Mouse (Mus musculus) E14TG2a.4 (cell line): ENCODE data around the gene Ctnnbl1.

Experiments used
- H3K27me3 ChIP-seq: 2 replicates; pipeline ENCODE4 v1.6.1; 2014; ENCODE audit warnings: low read length, control low read depth; ENCODE audit not compliant: insufficient read depth
- H3K36me3 ChIP-seq: 2 replicates; pipeline ENCODE4 v1.6.1; 2014; ENCODE audit warnings: low read length, control low read depth; ENCODE audit not compliant: insufficient read depth
- H3K4me1 ChIP-seq: replicated peaks from 2 replicates; pipeline ENCODE4 v1.6.1; 2014; ENCODE audit warnings: low read depth, low read length, control low read depth
- H3K4me3 ChIP-seq: replicated peaks from 2 replicates; pipeline ENCODE4 v1.5.1; 2014; ENCODE audit warnings: mild to moderate bottlenecking, low read length
- H3K9me3 ChIP-seq: 2 replicates; pipeline ENCODE4 v1.6.1; 2014; ENCODE audit warnings: low read length, control low read depth
- CTCF ChIP-seq: conservative IDR thresholded peaks from 2 replicates; pipeline ENCODE4 v1.5.1; 2014; ENCODE audit warnings: low read length
- NANOG ChIP-seq: IDR thresholded peaks from 2 replicates; pipeline ENCODE4 v1.6.1; 2014; ENCODE audit warnings: borderline replicate concordance, low read length, mixed read lengths
- POU5F1 ChIP-seq: IDR thresholded peaks from 2 replicates; pipeline ENCODE4 v1.6.1; 2014; ENCODE audit warnings: low read length, borderline replicate concordance

The Ctnnbl1 gene

DNA sequence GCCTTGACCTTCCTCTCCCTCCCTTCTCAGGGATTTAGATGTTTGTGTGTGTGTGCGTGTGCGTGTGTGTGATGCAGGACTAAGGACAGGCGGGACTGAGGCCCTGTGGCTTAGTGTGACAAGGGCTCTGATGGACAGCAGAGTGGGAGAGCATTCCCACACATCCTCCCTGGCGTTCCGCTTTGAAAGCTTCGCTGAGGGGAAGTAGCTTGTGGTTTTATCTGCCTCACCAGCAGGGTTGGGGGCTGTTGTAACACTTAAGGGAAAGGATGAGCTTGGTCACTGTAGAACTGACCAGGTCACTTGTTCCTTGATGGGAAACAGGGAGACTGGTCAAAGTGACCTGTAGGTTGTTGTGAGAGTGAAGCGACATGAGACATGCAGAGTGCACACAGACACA is 121.1 kb downstream of the Ctnnbl1 start:
- Histone ChIP-seq H3K9me3 (no peaks in the 10 kb centered on the region), H3K4me3 (no peak overlapping the region), H3K36me3 (peaks cover 3% of the 10 kb centered on the region; the same call in 1 of the 2 replicates), H3K4me1 (peaks cover 34% of the 10 kb centered on the region), H3K27me3 (no peaks in the 10 kb centered on the region)
- no peak for TF ChIP-seq NANOG
- no peak for TF ChIP-seq POU5F1
- no peak for TF ChIP-seq CTCF

GRCm38 (mm10) chr2:157859046-157859701 is 122.0 kb downstream of the Ctnnbl1 start:
- H3K4me3 ChIP-seq: no peak overlapping the region
- TF ChIP-seq CTCF: no peak
- no peak for TF ChIP-seq NANOG
- TF ChIP-seq POU5F1: no peak
- H3K27me3 ChIP-seq: no peaks in the 10 kb centered on the region
- H3K36me3 ChIP-seq: peaks cover 5% of the 10 kb centered on the region; the same call in 1 of the 2 replicates
- no peaks in the 10 kb centered on the region for H3K9me3 ChIP-seq
- H3K4me1 ChIP-seq: peaks cover 30% of the 10 kb centered on the region

DNA sequence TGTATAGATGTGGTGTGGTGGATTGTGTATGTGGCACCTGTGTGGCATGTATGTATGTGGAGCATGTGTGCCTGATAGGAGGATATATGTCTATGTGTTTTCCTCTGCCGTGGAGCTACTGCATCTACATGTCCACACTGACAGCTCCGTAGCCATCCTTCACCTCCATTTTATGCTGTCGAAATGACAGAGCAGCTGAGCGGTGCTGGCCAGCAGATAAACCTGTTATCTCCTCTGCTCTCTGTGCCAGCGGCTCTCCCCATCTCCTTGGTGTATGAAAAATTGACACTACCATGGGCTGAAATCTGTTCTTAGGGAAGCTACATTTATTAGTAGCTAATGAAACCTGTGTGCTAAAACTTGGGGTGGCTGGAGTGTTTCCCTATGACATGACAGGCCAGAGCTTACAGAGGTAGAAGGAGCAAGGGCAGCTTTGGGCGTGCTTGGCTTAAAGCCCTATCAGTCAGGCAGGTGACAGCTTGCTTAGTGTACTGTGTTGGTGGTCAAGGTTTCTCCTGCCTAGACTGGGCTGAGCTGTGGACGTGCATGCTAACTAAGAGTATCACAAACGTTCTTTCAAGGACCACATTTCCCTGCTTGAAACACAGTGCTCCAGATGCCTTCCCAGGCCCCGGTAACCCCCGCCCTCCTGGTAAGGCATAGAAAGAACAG is 124.2 kb downstream of the Ctnnbl1 start:
- Histone ChIP-seq H3K9me3 (no peaks in the 10 kb centered on the region), H3K4me1 (peaks cover 35% of the 10 kb centered on the region), H3K4me3 (no peak overlapping the region), H3K36me3 (peaks cover 13% of the 10 kb centered on the region; the same call in 1 of the 2 replicates), H3K27me3 (no peaks in the 10 kb centered on the region)
- TF ChIP-seq NANOG: no peak
- TF ChIP-seq CTCF: no peak
- no peak for TF ChIP-seq POU5F1

DNA sequence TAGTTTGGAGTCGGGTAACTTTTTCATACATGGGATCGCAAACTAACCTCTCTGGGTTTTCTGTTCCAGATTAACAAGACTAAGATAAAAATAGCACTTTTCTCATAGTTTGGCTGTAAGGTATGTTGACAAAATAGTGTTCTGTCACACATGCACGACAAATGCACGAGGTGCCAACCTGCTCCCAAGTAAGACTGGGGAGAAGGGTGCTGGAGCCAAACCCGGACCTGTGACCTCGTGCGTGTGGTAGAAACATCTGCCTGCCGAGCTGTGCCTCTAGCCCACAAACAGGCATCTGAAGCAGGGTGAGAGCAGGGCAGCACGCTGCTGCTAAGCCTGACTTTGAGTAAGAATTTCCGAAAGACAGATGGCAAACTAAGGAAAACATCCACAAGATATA is 125.1 kb downstream of the Ctnnbl1 start:
- H3K27me3 ChIP-seq: no peaks in the 10 kb centered on the region
- H3K4me3 ChIP-seq: no peak overlapping the region
- peaks cover 26% of the 10 kb centered on the region for H3K4me1 ChIP-seq
- H3K9me3 ChIP-seq: no peaks in the 10 kb centered on the region
- TF ChIP-seq NANOG: no peak
- no peak for TF ChIP-seq POU5F1
- no peak for TF ChIP-seq CTCF
- peaks cover 13% of the 10 kb centered on the region; the same call in 1 of the 2 replicates for H3K36me3 ChIP-seq

DNA sequence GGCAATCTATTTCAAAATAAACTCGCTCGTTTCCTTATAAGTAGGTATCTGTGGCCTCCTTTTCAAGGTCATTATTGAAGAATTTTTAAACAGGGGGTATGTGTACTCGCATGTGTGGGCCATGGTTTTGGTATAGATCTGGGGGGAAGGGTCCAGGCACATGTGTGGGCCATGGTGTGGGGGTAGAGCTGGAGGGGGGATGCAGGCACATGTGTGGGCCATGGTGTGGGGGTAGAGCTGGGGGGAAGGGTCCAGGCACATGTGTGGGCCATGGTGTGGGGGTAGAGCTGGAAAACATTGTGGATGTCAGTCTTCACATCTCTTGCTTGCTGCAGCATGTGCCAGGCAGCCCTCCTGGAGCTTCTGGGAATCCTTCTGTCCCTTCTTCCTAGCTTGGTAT is 129.9 kb downstream of the Ctnnbl1 start:
- H3K36me3 ChIP-seq: peaks cover 32% of the 10 kb centered on the region
- H3K9me3 ChIP-seq: no peaks in the 10 kb centered on the region
- no peak overlapping the region for H3K4me3 ChIP-seq
- no peaks in the 10 kb centered on the region for H3K27me3 ChIP-seq
- H3K4me1 ChIP-seq: peaks cover 20% of the 10 kb centered on the region
- no peak for TF ChIP-seq POU5F1
- TF ChIP-seq NANOG: no peak
- no peak for TF ChIP-seq CTCF

GRCm38 (mm10) chr2:157870247-157870646 is 133.0 kb downstream of the Ctnnbl1 start:
- Histone ChIP-seq H3K36me3 (peaks cover 44% of the 10 kb centered on the region), H3K27me3 (no peaks in the 10 kb centered on the region), H3K9me3 (no peaks in the 10 kb centered on the region), H3K4me3 (no peak overlapping the region), H3K4me1 (peaks cover 10% of the 10 kb centered on the region)
- TF ChIP-seq NANOG (no peak), POU5F1 (no peak), CTCF (no peak)

GRCm38 (mm10) chr2:157873223-157873622 is 136.0 kb downstream of the Ctnnbl1 start:
- Histone ChIP-seq H3K27me3 (no peaks in the 10 kb centered on the region), H3K4me1 (no peaks in the 10 kb centered on the region), H3K36me3 (peaks cover 67% of the 10 kb centered on the region), H3K4me3 (no peak overlapping the region), H3K9me3 (no peaks in the 10 kb centered on the region)
- no peak for TF ChIP-seq CTCF

DNA sequence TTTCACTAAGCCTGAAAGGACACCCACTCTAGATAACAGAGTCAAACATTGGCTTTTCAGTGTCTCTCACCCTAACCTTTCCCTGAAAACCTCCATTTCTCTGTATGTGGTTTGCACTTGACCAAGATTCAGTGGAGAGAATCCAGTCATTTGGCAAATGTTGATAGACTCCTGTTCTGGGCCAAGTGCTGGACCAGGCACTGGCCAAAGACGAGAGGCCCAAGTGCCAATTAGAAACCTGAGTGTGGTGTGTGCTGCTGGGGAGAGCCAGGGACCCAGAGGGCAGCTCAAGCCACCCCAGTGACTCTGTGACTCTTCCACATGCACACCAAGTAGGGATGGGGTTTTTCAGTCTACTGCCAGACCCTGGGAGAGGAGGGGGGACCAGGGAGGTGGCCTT is 136.5 kb downstream of the Ctnnbl1 start:
- TF ChIP-seq CTCF (no peak), POU5F1 (no peak), NANOG (no peak)
- Histone ChIP-seq H3K36me3 (peaks cover 67% of the 10 kb centered on the region), H3K27me3 (no peaks in the 10 kb centered on the region), H3K4me3 (no peak overlapping the region), H3K9me3 (no peaks in the 10 kb centered on the region), H3K4me1 (no peaks in the 10 kb centered on the region)

DNA sequence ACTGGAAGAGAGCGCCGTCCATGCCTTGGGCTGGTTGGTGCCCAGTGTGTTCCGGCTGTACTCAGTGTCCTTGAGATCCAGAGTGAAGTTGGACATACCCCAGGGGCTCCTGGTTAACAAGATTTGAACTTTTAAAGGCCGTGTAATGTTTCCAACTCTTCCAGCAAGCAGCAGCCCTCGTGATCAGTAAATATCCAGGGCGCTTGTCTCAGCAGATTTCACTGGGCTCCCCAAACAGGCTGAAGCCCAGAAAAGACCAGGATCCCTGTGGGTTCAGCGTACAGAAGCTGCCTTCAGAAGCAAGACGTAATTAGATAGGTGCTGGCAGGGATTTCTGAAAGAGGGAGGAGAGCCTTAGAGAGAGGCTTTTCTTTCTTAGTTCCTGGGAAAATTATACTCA is 137.9 kb downstream of the Ctnnbl1 start:
- H3K4me1 ChIP-seq: no peaks in the 10 kb centered on the region
- no peaks in the 10 kb centered on the region for H3K27me3 ChIP-seq
- peaks cover 65% of the 10 kb centered on the region for H3K36me3 ChIP-seq
- H3K4me3 ChIP-seq: no peak overlapping the region
- H3K9me3 ChIP-seq: no peaks in the 10 kb centered on the region
- TF ChIP-seq CTCF (no peak), NANOG (no peak), POU5F1 (no peak)
